ENCODE assay signal across 9 mouse cellular contexts in genomic region chr13:32297398-32297797, GRCm38 (mm10). TPM values are rescaled to one million over a fixed set of nuclear protein-coding genes. Genes with fewer than 3 reads are reported as not detected.
DNase-seq lines count a peak whose midpoint lies in the region; ATAC-seq and TF ChIP-seq lines count a peak whose summit lies in the region.
"Had no signal": no experiment of that assay in that cellular context is flagged by ENCODE, and none has a peak within 500 bp of the region (broad histone marks: within the 10 kb centered on the region; RNA-seq: fewer than 3 reads in every experiment).

No protein-coding gene starts in this region.

- no peaks in the 10 kb centered on the region for H3K9me3 ChIP-seq in forebrain, embryonic 12.5 days
- no peaks in the 10 kb centered on the region for H3K9me3 ChIP-seq in hindbrain, postnatal 0 days (ENCODE audit: low read length)
- H3K9me3 ChIP-seq: limb, embryonic 12.5 days had no signal

- 0 out of 2 replicates have a peak, but pooled peaks have one; percentile 30 for ATAC-seq in forebrain, embryonic 12.5 days (ENCODE audit: low FRiP score)
- ATAC-seq in hindbrain, postnatal 0 days: 0 out of 2 replicates have a peak, but pooled peaks have one; percentile 45
- ATAC-seq in megakaryocyte, adult 5-6 weeks (ENCODE audit: poor library complexity, severe bottlenecking): no peak

- H3K4me1 ChIP-seq in forebrain, embryonic 12.5 days: no peaks in the 10 kb centered on the region
- no peaks in the 10 kb centered on the region; the same call in 1 of the 2 replicates for H3K4me1 ChIP-seq in hindbrain, postnatal 0 days (ENCODE audit: insufficient read depth, low read length)

- H3K4me3 ChIP-seq in forebrain, embryonic 12.5 days (replicated peaks): no peak overlapping the region
- H3K4me3 ChIP-seq in hindbrain, postnatal 0 days (ENCODE audit: low read length): no peak overlapping the region
- H3K4me3 ChIP-seq: limb, embryonic 12.5 days had no signal

- intact Hi-C loops in left cerebral cortex, postnatal 25 days (cut with DNase I): loop anchor here (2.0 to 10.0 kb wide), 4 partner anchors 197 to 505 kb away; no protein-coding TSS in a partner anchor

- peak; percentile 6 for DNase-seq in ovary, postnatal 36 days (ENCODE audit: low spot score)
- DNase-seq in ovary, adult 18-20 months (ENCODE audit: low spot score): no peak
- DNase-seq in R1 (ENCODE audit: low read depth, low spot score): peak; percentile 21
- DNase-seq in hindbrain, postnatal 0 days (ENCODE audit: low spot score): peak; percentile 38
- DNase-seq in left cerebral cortex, postnatal 25 days (ENCODE audit: low spot score in 2 of 2): peak; percentile 36 to 60
- peak; percentile 34 for DNase-seq in naive thymus-derived CD4-positive, alpha-beta T cell, adult 2 months (ENCODE audit: low read depth)

- no peak overlapping the region for H3K9ac ChIP-seq in forebrain, embryonic 12.5 days
- no peak overlapping the region for H3K9ac ChIP-seq in hindbrain, postnatal 0 days (replicated peaks; ENCODE audit: low read length)
- H3K9ac ChIP-seq: limb, embryonic 12.5 days had no signal

- H3K27ac ChIP-seq in forebrain, embryonic 12.5 days: no peak overlapping the region
- H3K27ac ChIP-seq in hindbrain, postnatal 0 days: no peak overlapping the region
- H3K27ac ChIP-seq: limb, embryonic 12.5 days had no signal

- WGBS in forebrain, embryonic 12.5 days: 47% methylated on average over 5 of the region's 5 CpGs
- WGBS in hindbrain, postnatal 0 days: 50% methylated on average over 5 of the region's 5 CpGs

- peak; percentile 73 for TF ChIP-seq CTCF in hindbrain, postnatal 0 days (IDR thresholded peaks at IDR 0.05; ENCODE audit: low read depth)

- no peak overlapping the region for H3K4me2 ChIP-seq in forebrain, embryonic 12.5 days
- no peak overlapping the region for H3K4me2 ChIP-seq in hindbrain, postnatal 0 days (ENCODE audit: low read depth, low read length)
- H3K4me2 ChIP-seq: limb, embryonic 12.5 days had no signal

- H3K27me3 ChIP-seq in forebrain, embryonic 12.5 days: no peaks in the 10 kb centered on the region
- H3K27me3 ChIP-seq in hindbrain, postnatal 0 days (ENCODE audit: insufficient read depth, low read length): no peaks in the 10 kb centered on the region

- no peaks in the 10 kb centered on the region for H3K36me3 ChIP-seq in forebrain, embryonic 12.5 days (replicated peaks)
- no peaks in the 10 kb centered on the region for H3K36me3 ChIP-seq in hindbrain, postnatal 0 days (ENCODE audit: insufficient read depth, low read length)
- H3K36me3 ChIP-seq: limb, embryonic 12.5 days had no signal

RNA-seq across cellular contexts. Expression of gene Gmds, which starts 41.1 kb away (rescaled TPM):
- polyA plus RNA-seq in forebrain, embryonic 12.5 days (2016; fragmentation: Nextera tagmentation; extraction: Ambion mirVana): 31.4 TPM in 2 replicates
- total RNA-seq in hindbrain, postnatal 0 days (2014; rRNA removed): 13.7 and 22.2 TPM in 2 replicates
- polyA plus RNA-seq in hindbrain, postnatal 0 days (2015; fragmentation: Nextera tagmentation; extraction: Ambion mirVana): 31.9 and 32.0 TPM in 2 replicates
- total RNA-seq in left cerebral cortex, postnatal 25 days (2021): 10 to 100 TPM; 11.3 to 12.8 TPM
- total RNA-seq in megakaryocyte, adult 5-6 weeks (2015): 6.9 and 10.9 TPM in 2 replicates
- 7.8 and 12.1 TPM in 2 replicates for total RNA-seq in megakaryocyte, adult 5-6 weeks (2017)
